Comparison of ENCODE assay signal across 12 mouse cellular contexts in genomic region chr19:28546933-28547332, GRCm38 (mm10).
A peak's percentile ranks its signal among the peaks of the same experiment; 100 is the strongest.
DNase-seq lines count a peak whose midpoint lies in the region; ATAC-seq and TF ChIP-seq lines count a peak whose summit lies in the region.
"Had no signal": no experiment of that assay in that cellular context is flagged by ENCODE, and none has a peak within 500 bp of the region (broad histone marks: within the 10 kb centered on the region; RNA-seq: fewer than 3 reads in every experiment).

No protein-coding gene starts in this region.

- H3K27me3 ChIP-seq in hindbrain, postnatal 0 days (ENCODE audit: insufficient read depth, low read length): no peaks in the 10 kb centered on the region
- no peaks in the 10 kb centered on the region for H3K27me3 ChIP-seq in hindbrain, embryonic 16.5 days (replicated peaks; ENCODE audit: control insufficient read depth, insufficient read depth, low read length)
- H3K27me3 ChIP-seq: hindbrain, embryonic 12.5 days had no signal

- no peak overlapping the region for H3K4me2 ChIP-seq in hindbrain, postnatal 0 days (ENCODE audit: low read depth, low read length)
- H3K4me2 ChIP-seq in hindbrain, embryonic 16.5 days (ENCODE audit: low read length): no peak overlapping the region
- H3K4me2 ChIP-seq: hindbrain, embryonic 12.5 days had no signal

- H3K9ac ChIP-seq in hindbrain, postnatal 0 days (replicated peaks; ENCODE audit: low read length): no peak overlapping the region
- H3K9ac ChIP-seq in hindbrain, embryonic 16.5 days (ENCODE audit: low read depth, low read length): no peak overlapping the region
- H3K9ac ChIP-seq: hindbrain, embryonic 12.5 days had no signal

- TF ChIP-seq CTCF in hindbrain, postnatal 0 days (IDR thresholded peaks at IDR 0.05; ENCODE audit: low read depth): peak; percentile 48

- H3K9me3 ChIP-seq in hindbrain, postnatal 0 days (ENCODE audit: low read length): no peaks in the 10 kb centered on the region
- no peaks in the 10 kb centered on the region for H3K9me3 ChIP-seq in hindbrain, embryonic 16.5 days (ENCODE audit: control insufficient read depth, low read length)
- H3K9me3 ChIP-seq: hindbrain, embryonic 12.5 days had no signal

- intact Hi-C loops in left cerebral cortex, postnatal 14 days (cut with DNase I): no loop called here

- WGBS in hindbrain, postnatal 0 days: 96% methylated on average over 3 of the region's 3 CpGs
- 96% methylated on average over 3 of the region's 3 CpGs for WGBS in hindbrain, embryonic 16.5 days

- no peak for ATAC-seq in hindbrain, postnatal 0 days
- no peak for ATAC-seq in hindbrain, embryonic 16.5 days

- no peak overlapping the region for H3K4me3 ChIP-seq in hindbrain, postnatal 0 days (ENCODE audit: low read length)
- no peak overlapping the region for H3K4me3 ChIP-seq in hindbrain, embryonic 16.5 days (ENCODE audit: low read length)
- H3K4me3 ChIP-seq: hindbrain, embryonic 12.5 days had no signal

- no peak overlapping the region for H3K27ac ChIP-seq in hindbrain, postnatal 0 days
- H3K27ac ChIP-seq in hindbrain, embryonic 16.5 days (ENCODE audit: low read depth, low read length): no peak overlapping the region
- H3K27ac ChIP-seq: hindbrain, embryonic 12.5 days had no signal

- DNase-seq in hindbrain, postnatal 0 days (ENCODE audit: low spot score): no peak
- DNase-seq in right cerebral cortex, postnatal 4 days: peak; percentile 27
- DNase-seq in right cerebral cortex, postnatal 25 days: no peak
- peak; percentile 60 for DNase-seq in R1 (ENCODE audit: low read depth, low spot score)
- peak; percentile 27 for DNase-seq in thymus, postnatal 14 days
- DNase-seq in left cerebral cortex, postnatal 14 days (ENCODE audit: low spot score in 2 of 2): no peak
- DNase-seq in spleen, postnatal 14 days (ENCODE audit: low spot score in 2 of 2): no peak
- DNase-seq: cerebellum, postnatal 25 days; gastrocnemius, postnatal 25 days; layer of hippocampus, postnatal 36 days had no signal

- no peaks in the 10 kb centered on the region for H3K36me3 ChIP-seq in hindbrain, postnatal 0 days (ENCODE audit: insufficient read depth, low read length)
- H3K36me3 ChIP-seq in hindbrain, embryonic 16.5 days (ENCODE audit: control insufficient read depth, insufficient read depth, low read length): no peaks in the 10 kb centered on the region
- H3K36me3 ChIP-seq: hindbrain, embryonic 12.5 days had no signal

- no peaks in the 10 kb centered on the region for H3K4me1 ChIP-seq in hindbrain, postnatal 0 days (ENCODE audit: insufficient read depth, low read length)
- no peaks in the 10 kb centered on the region for H3K4me1 ChIP-seq in hindbrain, embryonic 16.5 days (ENCODE audit: control insufficient read depth, insufficient read depth, low read depth, low read length)
- H3K4me1 ChIP-seq: hindbrain, embryonic 12.5 days had no signal

Comparison
In these comparisons a context has a peak if more than half of its experiments do, and no peak if none do; other contexts are left out.
1. DNase-seq: peak in right cerebral cortex, postnatal 4 days (single experiment), R1 (single experiment) and thymus, postnatal 14 days (single experiment); none in hindbrain, postnatal 0 days (single experiment), right cerebral cortex, postnatal 25 days (single experiment), left cerebral cortex, postnatal 14 days (0 of 2) and spleen, postnatal 14 days (0 of 2).